Mouse (Mus musculus) limb, embryonic 12.5 days (tissue): Measurements from ENCODE around the gene Pex13. TPM values are rescaled to one million over a fixed set of nuclear protein-coding genes. Genes with fewer than 3 reads are reported as not detected.

Experiments used
- ATAC-seq: fragments of 200-750 bp; cut with Nextera tagmentation; 2 replicates; pipeline ENCODE4 v1.8.0; 2017; ENCODE audit warnings: low read depth, moderate TSS enrichment; ENCODE audit not compliant: insufficient number of reproducible peaks, insufficient read depth, low FRiP score, low TSS enrichment
- H3K27ac ChIP-seq: fragments of 300-500 bp; sonication (generic); 2 replicates; pipeline ENCODE4 v1.5.1; 2016; ENCODE audit warnings: mild to moderate bottlenecking, moderate library complexity
- H3K27me3 ChIP-seq: fragments of 300-500 bp; sonication (generic); 2 replicates; pipeline ENCODE4 v1.6.1; 2016; ENCODE audit warnings: mild to moderate bottlenecking, moderate library complexity
- H3K36me3 ChIP-seq: fragments of 300-500 bp; sonication (generic); 2 replicates; pipeline ENCODE4 v1.6.1; 2016; ENCODE audit warnings: mild to moderate bottlenecking, moderate library complexity
- H3K4me1 ChIP-seq: fragments of 300-500 bp; sonication (generic); replicated peaks from 2 replicates; pipeline ENCODE4 v1.6.1; 2016
- H3K4me2 ChIP-seq: fragments of 300-500 bp; sonication (generic); 2 replicates; pipeline ENCODE4 v1.6.1; 2016; ENCODE audit warnings: mild to moderate bottlenecking, moderate library complexity
- H3K4me3 ChIP-seq: fragments of 300-500 bp; sonication (generic); replicated peaks from 2 replicates; pipeline ENCODE4 v1.5.1; 2016; ENCODE audit warnings: mild to moderate bottlenecking
- H3K9ac ChIP-seq: fragments of 300-500 bp; sonication (generic); replicated peaks from 2 replicates; pipeline ENCODE4 v1.6.1; 2016; ENCODE audit warnings: mild to moderate bottlenecking, moderate library complexity
- H3K9me3 ChIP-seq: fragments of 300-500 bp; sonication (generic); 2 replicates; pipeline ENCODE4 v1.6.1; 2016; ENCODE audit warnings: mild to moderate bottlenecking, moderate library complexity
- WGBS: fragments of 180-500 bp; shearing (Covaris S2); methylation state at CpG from one replicate; pipeline ENCODE4 v1.1.7; 2016; 5-methylcytosine and 5-hydroxymethylcytosine counted together
- polyA plus RNA-seq: library from polyadenylated mRNA; unstranded; fragments of >200 nt; fragmentation: Nextera tagmentation; extraction: Ambion mirVana; gene quantifications from 2 replicates; pipeline ENCODE4 v1.2.1, GENCODE M21; 2016

Gene Pex13
- polyA plus RNA-seq, 1 experiment from 2014 or later: 49.7 TPM

GRCm38 (mm10) chr11:23680435-23680950 is 14.7 kb upstream of the Pex13 start:
- Histone ChIP-seq H3K27ac (no peak overlapping the region), H3K4me2 (no peak overlapping the region), H3K9me3 (no peaks in the 10 kb centered on the region), H3K9ac (no peak overlapping the region), H3K27me3 (no peaks in the 10 kb centered on the region), H3K4me3 (no peak overlapping the region), H3K36me3 (peaks cover 80% of the 10 kb centered on the region), H3K4me1 (no peaks in the 10 kb centered on the region)
- WGBS: 92% methylated on average over 6 of the region's 6 CpGs
- ATAC-seq: no peak

- Histone ChIP-seq H3K4me2 (no peak overlapping the region), H3K27me3 (no peaks in the 10 kb centered on the region), H3K9ac (no peak overlapping the region), H3K36me3 (peaks cover 87% of the 10 kb centered on the region), H3K4me1 (no peaks in the 10 kb centered on the region), H3K27ac (no peak overlapping the region), H3K4me3 (no peak overlapping the region), H3K9me3 (no peaks in the 10 kb centered on the region)
- 44% methylated on average over 3 of the region's 3 CpGs for WGBS
- ATAC-seq: no peak; the same call in 1 of the 2 replicates
Measured at GRCm38 (mm10) chr11:23679044-23679642, 13.4 kb upstream of the Pex13 start.

GRCm38 (mm10) chr11:23676100-23676499 is 10.3 kb upstream of the Pex13 start:
- Histone ChIP-seq H3K9ac (no peak overlapping the region), H3K9me3 (no peaks in the 10 kb centered on the region), H3K4me1 (no peaks in the 10 kb centered on the region), H3K36me3 (peaks cover 88% of the 10 kb centered on the region), H3K27ac (no peak overlapping the region), H3K4me2 (no peak overlapping the region), H3K27me3 (no peaks in the 10 kb centered on the region), H3K4me3 (no peak overlapping the region)
- no peak for ATAC-seq
- WGBS: 89% methylated on average over 5 of the region's 5 CpGs

DNA sequence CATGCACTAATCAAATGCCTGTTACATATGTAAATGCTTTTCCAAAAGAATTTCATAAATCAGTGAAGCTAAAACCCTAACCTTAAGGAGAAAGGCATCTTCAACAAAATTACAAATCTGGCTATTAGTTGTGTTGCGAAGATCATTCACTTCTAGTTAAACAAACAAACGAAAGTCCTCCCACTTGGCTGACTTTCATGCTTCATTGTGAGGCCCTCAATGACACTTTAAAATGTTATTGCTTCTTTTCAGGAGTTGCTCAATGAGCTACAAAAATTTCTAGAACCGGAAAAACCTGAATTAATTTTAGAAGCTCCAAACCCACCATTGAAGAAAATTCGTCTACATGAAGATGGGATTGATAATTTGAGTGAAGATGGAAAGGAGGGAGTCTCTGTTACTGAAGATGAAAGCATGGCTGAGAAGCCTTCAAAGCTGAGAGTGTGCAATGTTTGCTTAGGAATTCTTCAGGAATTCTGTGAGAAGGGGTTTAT is 6.5 kb upstream of the Pex13 start:
- no peak overlapping the region for H3K9ac ChIP-seq
- no peaks in the 10 kb centered on the region for H3K9me3 ChIP-seq
- ATAC-seq: no peak
- peaks cover 3% of the 10 kb centered on the region; the same call in 1 of the 2 replicates for H3K4me1 ChIP-seq
- WGBS: 92% methylated on average over 4 of the region's 4 CpGs
- no peaks in the 10 kb centered on the region for H3K27me3 ChIP-seq
- H3K27ac ChIP-seq: no peak overlapping the region
- peaks cover 70% of the 10 kb centered on the region for H3K36me3 ChIP-seq
- no peak overlapping the region for H3K4me2 ChIP-seq
- H3K4me3 ChIP-seq: no peak overlapping the region

- no peak for ATAC-seq
- Histone ChIP-seq H3K4me2 (peak overlapping the region; percentile 62), H3K4me1 (peaks cover 17% of the 10 kb centered on the region), H3K9ac (no peak overlapping the region), H3K27ac (no peak overlapping the region), H3K4me3 (peak overlapping the region; percentile 84), H3K9me3 (no peaks in the 10 kb centered on the region), H3K27me3 (no peaks in the 10 kb centered on the region), H3K36me3 (peaks cover 22% of the 10 kb centered on the region)
- WGBS: 66% methylated on average over 3 of the region's 3 CpGs
Measured at GRCm38 (mm10) chr11:23667128-23667527, 1.4 kb upstream of the Pex13 start.

- H3K4me1 ChIP-seq: peaks cover 20% of the 10 kb centered on the region
Measured at GRCm38 (mm10) chr11:23666526-23666925, 767 bp upstream of the Pex13 start.

DNA sequence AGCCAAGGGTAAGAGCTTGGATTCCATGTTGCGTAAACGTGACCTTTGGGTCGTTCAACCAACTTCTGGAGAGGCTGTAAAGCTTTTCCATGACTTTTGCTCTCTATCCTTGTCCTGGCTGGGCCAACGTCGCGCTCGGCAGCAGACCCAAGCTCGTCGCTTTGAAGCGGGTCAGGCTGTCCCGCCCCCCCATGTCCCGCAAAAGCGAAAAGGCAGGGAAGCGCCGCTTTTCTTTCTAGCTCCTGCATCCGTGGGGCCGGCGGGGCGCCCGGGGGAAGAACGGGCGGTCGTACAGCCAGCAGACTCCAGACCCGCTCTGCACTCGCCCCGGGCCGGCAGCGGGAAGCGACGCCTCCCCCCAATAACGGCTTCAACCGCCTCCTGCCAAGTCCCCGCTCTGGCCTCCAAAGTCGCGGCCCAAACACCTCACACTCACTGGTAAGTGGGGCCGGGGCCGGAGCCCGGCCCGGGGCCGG is 410 bp downstream of the Pex13 start, which contains the start of gene Pus10:
Pus10 (plus strand) TSS at position 364 of the 476 bp plus-strand sequence.
- H3K27ac ChIP-seq: peak within 1 kb of the TSS; percentile 96
- H3K9ac ChIP-seq: peak within 1 kb of the TSS; percentile 93
- peak; percentile 69 for ATAC-seq
- peak within 1 kb of the TSS; percentile 62 for H3K4me2 ChIP-seq
- WGBS: 1% methylated on average over 34 of the region's 40 CpGs
- H3K9me3 ChIP-seq: no peaks in the 10 kb centered on the region
- 0 out of 2 replicates have a peak, but pooled peaks cover 8% of the 10 kb centered on the region for H3K36me3 ChIP-seq
- peaks cover 26% of the 10 kb centered on the region for H3K4me1 ChIP-seq
- H3K4me3 ChIP-seq: peak within 1 kb of the TSS; percentile 84
- no peaks in the 10 kb centered on the region for H3K27me3 ChIP-seq

More at GRCm38 (mm10) chr11:23666526-23666925, 767 bp upstream of the Pex13 start:
- no peaks in the 10 kb centered on the region for H3K27me3 ChIP-seq
- 10% methylated on average over 5 of the region's 5 CpGs for WGBS
- peak overlapping the region; percentile 62 for H3K4me2 ChIP-seq
- H3K9ac ChIP-seq: peak overlapping the region; percentile 93
- H3K9me3 ChIP-seq: no peaks in the 10 kb centered on the region
- peak overlapping the region; percentile 95 for H3K27ac ChIP-seq
- H3K4me3 ChIP-seq: peak overlapping the region; percentile 84
- peaks cover 16% of the 10 kb centered on the region; the same call in 1 of the 2 replicates for H3K36me3 ChIP-seq
- ATAC-seq: no peak

DNA sequence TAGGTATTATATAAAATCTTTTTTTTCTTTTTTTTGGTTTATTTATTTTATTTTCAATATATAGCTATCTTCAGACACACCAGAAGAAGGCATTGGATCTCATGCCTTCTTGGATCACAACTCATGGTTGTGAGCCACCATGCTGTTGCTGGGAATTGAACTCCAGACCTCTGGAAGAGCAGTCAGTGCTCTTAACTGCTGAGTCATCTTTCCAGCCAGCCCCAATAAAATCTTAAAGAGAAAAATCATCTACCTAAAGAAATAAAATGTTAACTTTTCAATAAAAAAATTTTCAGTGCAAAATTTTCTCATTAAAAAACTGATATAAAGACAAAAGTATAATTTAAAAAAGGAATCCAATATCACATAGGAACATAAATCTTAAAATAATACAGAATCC is 1.5 kb downstream of the Pex13 start:
- peaks cover 26% of the 10 kb centered on the region for H3K4me1 ChIP-seq
- no peaks in the 10 kb centered on the region for H3K9me3 ChIP-seq
- no peak overlapping the region for H3K27ac ChIP-seq
- H3K36me3 ChIP-seq: 0 out of 2 replicates have a peak, but pooled peaks cover 8% of the 10 kb centered on the region
- H3K4me2 ChIP-seq: no peak overlapping the region
- no peaks in the 10 kb centered on the region for H3K27me3 ChIP-seq
- no peak overlapping the region for H3K9ac ChIP-seq
- H3K4me3 ChIP-seq: no peak overlapping the region
- ATAC-seq: no peak

DNA sequence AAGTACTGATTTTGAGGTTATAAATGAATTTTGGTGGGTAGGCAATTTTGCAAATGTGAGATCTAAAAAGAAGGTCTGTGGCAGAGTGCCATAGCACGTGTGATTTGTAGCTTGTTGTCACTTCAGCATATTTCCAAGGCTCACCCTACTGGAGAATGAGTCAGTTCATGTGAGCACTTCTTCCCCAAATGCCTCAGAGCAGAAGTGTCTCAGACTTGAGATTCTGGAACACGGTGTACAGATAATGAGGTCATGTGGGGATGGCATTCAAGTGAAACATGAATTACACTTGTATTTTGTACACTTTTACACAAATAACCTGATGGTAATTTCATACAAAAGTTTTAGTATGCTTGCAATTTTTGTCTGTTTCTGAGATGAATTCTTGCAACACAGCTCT is 8.0 kb downstream of the Pex13 start:
- Histone ChIP-seq H3K27ac (no peak overlapping the region), H3K27me3 (no peaks in the 10 kb centered on the region), H3K4me3 (no peak overlapping the region), H3K4me1 (peaks cover 13% of the 10 kb centered on the region; the same call in 1 of the 2 replicates), H3K9me3 (no peaks in the 10 kb centered on the region), H3K36me3 (peaks cover 7% of the 10 kb centered on the region; the same call in 1 of the 2 replicates), H3K4me2 (no peak overlapping the region), H3K9ac (no peak overlapping the region)
- 94% methylated on average over 2 of the region's 2 CpGs for WGBS
- ATAC-seq: no peak

- H3K4me1 ChIP-seq: no peaks in the 10 kb centered on the region
- no peak for ATAC-seq
- H3K9me3 ChIP-seq: no peaks in the 10 kb centered on the region
- no peak overlapping the region for H3K4me3 ChIP-seq
- H3K27ac ChIP-seq: no peak overlapping the region
- no peak overlapping the region for H3K9ac ChIP-seq
- 68% methylated on average over 3 of the region's 3 CpGs for WGBS
- no peaks in the 10 kb centered on the region for H3K27me3 ChIP-seq
- no peak overlapping the region for H3K4me2 ChIP-seq
- peaks cover 42% of the 10 kb centered on the region; the same call in 1 of the 2 replicates for H3K36me3 ChIP-seq
Measured at GRCm38 (mm10) chr11:23653666-23654065, 12.1 kb downstream of the Pex13 start.

- no peak for ATAC-seq
- Histone ChIP-seq H3K9ac (no peak overlapping the region), H3K36me3 (peaks cover 74% of the 10 kb centered on the region), H3K4me3 (no peak overlapping the region), H3K27ac (no peak overlapping the region), H3K4me1 (no peaks in the 10 kb centered on the region), H3K27me3 (no peaks in the 10 kb centered on the region), H3K4me2 (no peak overlapping the region), H3K9me3 (no peaks in the 10 kb centered on the region)
- WGBS: 95% methylated on average over 3 of the region's 3 CpGs
Measured at GRCm38 (mm10) chr11:23647835-23648234, 17.9 kb downstream of the Pex13 start.
